Mouse (Mus musculus): Measurements from ENCODE around the gene Slc15a3.

The Slc15a3 gene

GRCm38 (mm10) chr19:10839010-10839892, at the start of gene Slc15a3:
Slc15a3 (plus strand) TSS chr19:10839727.
- DNase-seq (ENCODE audit: low spot score): no peak

GRCm38 (mm10) chr19:10790323-10790722, 49.2 kb upstream of the Slc15a3 start:
- no peak for DNase-seq (ENCODE audit: low spot score)

- DNase-seq (ENCODE audit: low spot score): no peak
These were observed 46.5 kb upstream of the Slc15a3 start for GRCm38 (mm10) chr19:10793044-10793443.

GRCm38 (mm10) chr19:10794916-10795315, 44.6 kb upstream of the Slc15a3 start:
- DNase-seq (ENCODE audit: low spot score): no peak

- no peak for DNase-seq (ENCODE audit: low spot score)
These were observed 41.0 kb upstream of the Slc15a3 start for GRCm38 (mm10) chr19:10798576-10798975.

GRCm38 (mm10) chr19:10799155-10799554, 40.4 kb upstream of the Slc15a3 start:
- DNase-seq (ENCODE audit: low spot score): no peak

GRCm38 (mm10) chr19:10801070-10801469, 38.5 kb upstream of the Slc15a3 start:
- DNase-seq (ENCODE audit: low spot score): no peak

- DNase-seq (ENCODE audit: low spot score): no peak
These were observed 37.6 kb upstream of the Slc15a3 start for GRCm38 (mm10) chr19:10801906-10802305.

GRCm38 (mm10) chr19:10803751-10804150, 35.8 kb upstream of the Slc15a3 start:
- no peak for DNase-seq (ENCODE audit: low spot score)

GRCm38 (mm10) chr19:10804850-10805660, 34.5 kb upstream of the Slc15a3 start:
- DNase-seq (ENCODE audit: low spot score): no peak

- no peak for DNase-seq (ENCODE audit: low spot score)
These were observed 33.8 kb upstream of the Slc15a3 start for GRCm38 (mm10) chr19:10805661-10806285.

- no peak for DNase-seq (ENCODE audit: low spot score)
These were observed 30.8 kb upstream of the Slc15a3 start for GRCm38 (mm10) chr19:10808524-10809233.

GRCm38 (mm10) chr19:10809428-10810175, 29.9 kb upstream of the Slc15a3 start:
- no peak for DNase-seq (ENCODE audit: low spot score)

GRCm38 (mm10) chr19:10810176-10810492, 29.4 kb upstream of the Slc15a3 start:
- DNase-seq (ENCODE audit: low spot score): no peak

GRCm38 (mm10) chr19:10811471-10811870, 28.1 kb upstream of the Slc15a3 start:
- no peak for DNase-seq (ENCODE audit: low spot score)

GRCm38 (mm10) chr19:10813039-10813438, 26.5 kb upstream of the Slc15a3 start:
- no peak for DNase-seq (ENCODE audit: low spot score)

GRCm38 (mm10) chr19:10813905-10814304, 25.6 kb upstream of the Slc15a3 start:
- no peak for DNase-seq (ENCODE audit: low spot score)

- no peak for DNase-seq (ENCODE audit: low spot score)
These were observed 23.7 kb upstream of the Slc15a3 start for GRCm38 (mm10) chr19:10815871-10816270.

GRCm38 (mm10) chr19:10816462-10816861, 23.1 kb upstream of the Slc15a3 start:
- no peak for DNase-seq (ENCODE audit: low spot score)

GRCm38 (mm10) chr19:10818217-10818946, 21.1 kb upstream of the Slc15a3 start:
- no peak for DNase-seq (ENCODE audit: low spot score)

- DNase-seq (ENCODE audit: low spot score): no peak
These were observed 18.2 kb upstream of the Slc15a3 start for GRCm38 (mm10) chr19:10821319-10821718.
